Mouse (Mus musculus): Measurements from ENCODE around the gene Olfr518. TPM values are rescaled to one million over a fixed set of nuclear protein-coding genes. Genes with fewer than 3 reads are reported as not detected.

The Olfr518 gene
- polyA plus RNA-seq (2017; shearing (Covaris generic)): not detected

DNA sequence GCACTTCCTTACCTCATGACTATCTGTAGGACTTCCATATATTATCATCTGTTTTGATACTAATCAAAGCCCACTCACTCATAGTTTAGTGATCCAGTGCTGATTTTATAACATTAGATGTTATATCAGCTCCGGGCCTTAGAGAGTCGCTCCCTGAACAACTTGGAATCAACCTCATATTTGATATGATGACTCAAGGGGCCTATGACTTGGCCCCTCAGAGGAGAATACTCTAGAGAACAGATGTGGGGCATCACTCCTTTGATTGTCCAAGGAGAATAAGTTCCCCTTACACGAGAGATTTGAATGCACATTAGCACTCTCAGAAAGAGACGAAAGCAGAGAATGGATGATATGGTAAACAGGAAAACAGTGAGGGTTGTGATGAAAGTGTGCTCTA is at the start of gene Olfr518:
Gene Olfr518 (minus strand): TSS at position 101 of the 400 bp plus-strand sequence.

DNA sequence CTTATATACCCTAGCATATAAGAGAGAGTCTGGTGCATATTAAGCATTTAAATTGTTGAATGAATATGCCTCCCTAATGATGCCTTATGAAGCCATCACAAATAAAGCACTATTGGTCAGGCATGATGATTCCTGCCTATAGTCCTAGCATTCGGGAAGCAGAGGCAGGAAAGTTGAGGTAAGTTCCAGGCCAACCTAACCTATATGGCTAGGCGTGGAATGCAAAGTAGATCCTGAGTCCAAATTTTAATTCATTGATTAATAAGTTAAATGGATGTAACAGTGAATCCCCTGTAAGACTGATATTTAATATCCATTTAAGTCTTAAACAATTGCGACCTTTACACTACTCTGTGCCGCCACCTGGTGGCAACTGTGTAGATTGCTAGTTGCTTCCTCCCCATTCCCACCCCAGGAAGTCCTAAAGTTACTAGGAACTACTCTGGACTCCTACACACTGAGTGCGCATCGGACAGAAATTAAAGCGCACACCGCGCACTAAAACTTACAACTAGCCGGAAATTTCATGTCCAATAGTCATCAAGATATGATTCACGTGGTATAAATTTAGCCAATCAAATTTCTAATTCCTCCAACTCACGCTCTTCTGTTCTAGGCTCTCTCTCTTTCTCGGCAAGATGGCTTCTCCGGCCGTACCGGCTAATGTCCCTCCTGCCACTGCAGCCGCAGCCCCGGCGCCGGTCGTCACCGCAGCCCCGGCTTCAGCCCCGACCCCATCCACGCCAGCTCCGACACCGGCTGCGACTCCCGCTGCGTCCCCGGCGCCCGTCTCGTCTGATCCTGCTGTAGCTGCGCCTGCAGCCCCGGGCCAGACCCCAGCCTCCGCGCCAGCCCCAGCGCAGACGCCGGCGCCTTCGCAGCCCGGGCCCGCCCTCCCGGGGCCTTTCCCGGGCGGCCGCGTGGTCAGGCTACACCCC is 49.3 kb upstream of the Olfr518 start, which contains the start of gene Eif3f:
Gene Eif3f (plus strand): TSS at position 624 of the 938 bp plus-strand sequence.

DNA sequence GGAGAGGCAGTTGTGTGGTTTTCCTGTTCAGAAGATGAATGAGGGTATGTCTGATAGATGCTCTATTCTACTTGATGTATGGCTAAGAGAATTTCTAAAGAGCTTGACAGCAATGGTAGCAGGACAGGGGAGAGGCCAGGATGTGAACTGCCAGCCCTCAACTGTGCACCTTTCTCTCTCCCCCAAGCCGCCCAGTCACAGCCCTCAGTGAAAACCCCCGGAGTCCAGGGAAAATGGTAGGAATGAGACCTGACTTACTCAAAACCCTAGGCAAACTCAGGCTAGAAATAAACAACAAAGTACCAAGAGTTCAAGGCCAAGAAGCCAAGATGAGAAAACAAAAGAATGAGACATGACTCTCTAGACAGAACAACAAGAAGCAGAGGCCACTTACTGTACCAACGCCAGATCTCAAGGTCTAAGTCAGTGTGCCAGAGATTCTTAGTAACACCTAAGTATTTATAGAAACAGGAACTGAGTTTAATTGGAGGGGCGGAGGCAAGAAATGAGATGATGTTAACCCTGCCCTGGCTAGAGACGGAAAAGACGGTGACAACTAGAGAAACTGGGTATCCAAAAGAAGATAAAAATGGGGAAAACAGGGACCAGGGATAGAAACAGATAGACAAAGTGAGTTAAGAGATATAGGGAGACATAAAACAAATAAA is 45.1 kb upstream of the Olfr518 start, which contains the start of gene Nlrp10:
Gene Nlrp10 (minus strand): TSS at position 453 of the 668 bp plus-strand sequence.

DNA sequence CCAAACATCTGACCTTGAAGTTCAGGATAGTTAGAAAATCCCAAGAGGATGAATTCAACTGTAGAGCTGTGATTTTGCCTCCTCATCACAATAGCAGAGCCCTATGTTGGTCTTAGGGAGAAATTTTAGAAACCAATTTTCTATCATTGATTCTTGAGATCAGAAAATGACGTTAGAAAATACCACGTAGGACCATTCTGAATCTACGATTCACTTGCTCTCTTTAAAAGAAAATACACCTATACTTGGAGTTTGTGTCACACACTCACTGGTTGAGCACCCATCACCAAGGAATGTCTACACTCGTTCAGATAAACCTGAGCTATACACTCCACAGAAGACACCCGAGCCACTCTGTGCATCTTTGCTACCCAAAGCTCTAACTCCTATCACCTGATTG is 9.5 kb upstream of the Olfr518 start, which contains the start of gene Olfr519:
Gene Olfr519 (minus strand): TSS at position 101 of the 400 bp plus-strand sequence.

DNA sequence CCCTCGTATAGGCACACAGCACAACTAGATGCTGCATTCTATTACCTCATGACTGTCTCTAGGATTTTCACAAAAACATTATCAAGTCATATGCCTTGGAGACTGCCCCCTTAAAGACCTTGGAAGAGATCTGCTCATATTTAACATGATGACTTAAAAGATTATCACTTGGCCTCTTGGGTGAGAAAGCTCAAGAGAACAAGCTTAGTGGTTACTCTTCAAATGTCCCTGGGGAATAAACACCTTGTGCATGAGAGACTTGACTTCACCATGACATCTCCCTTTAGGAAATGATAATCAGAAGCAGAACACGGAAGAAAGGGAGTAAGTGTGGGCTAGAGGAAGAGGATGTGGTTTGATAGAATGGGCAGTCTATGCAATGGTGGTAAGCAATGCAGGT is 12.5 kb downstream of the Olfr518 start, which contains the start of gene Olfr517:
Gene Olfr517 (minus strand): TSS at position 101 of the 400 bp plus-strand sequence.

DNA sequence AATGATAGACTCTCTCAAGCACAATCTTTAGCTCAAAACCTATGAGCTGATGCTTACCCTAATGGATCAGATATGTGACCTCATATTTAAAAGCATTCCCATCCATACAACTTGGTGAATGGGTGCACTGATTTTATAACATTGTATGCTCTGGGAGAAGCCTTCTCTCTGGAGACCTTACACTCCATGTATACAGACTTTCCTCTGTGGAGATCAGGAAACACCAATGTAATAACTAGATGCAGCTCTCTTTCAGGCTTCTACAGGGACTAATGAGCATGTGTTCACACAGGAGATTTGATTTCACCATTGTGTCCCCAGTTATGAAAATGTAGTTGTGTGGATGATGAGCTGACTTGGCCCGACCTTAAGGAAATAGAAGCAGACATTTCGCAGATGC is 34.4 kb downstream of the Olfr518 start, which contains the start of gene Olfr516:
Gene Olfr516 (minus strand): TSS at position 101 of the 400 bp plus-strand sequence.

Other genes starting within 250 kb of the Olfr518 start
- not detected for gene Olfr509, start 233.1 kb downstream of the Olfr518 start, polyA plus RNA-seq (2017; shearing (Covaris generic))
- not detected for gene Olfr510, start 218.6 kb downstream of the Olfr518 start, polyA plus RNA-seq (2017; shearing (Covaris generic))
- gene Olfr512, start 171.7 kb downstream of the Olfr518 start, polyA plus RNA-seq (2017; shearing (Covaris generic)): not detected
- gene Olfr513, start 134.0 kb downstream of the Olfr518 start, polyA plus RNA-seq (2017; shearing (Covaris generic)): not detected
- gene Olfr514, start 59.0 kb downstream of the Olfr518 start, polyA plus RNA-seq (2017; shearing (Covaris generic)): not detected
- gene Olfr516, start 34.5 kb downstream of the Olfr518 start, polyA plus RNA-seq (2017; shearing (Covaris generic)): not detected
- not detected for gene Olfr517, start 12.6 kb downstream of the Olfr518 start, polyA plus RNA-seq (2017; shearing (Covaris generic))
- gene Olfr519, start 9.4 kb upstream of the Olfr518 start, polyA plus RNA-seq (2017; shearing (Covaris generic)): not detected
- gene Nlrp10, start 45.2 kb upstream of the Olfr518 start, polyA plus RNA-seq (2017; shearing (Covaris generic)): not detected
- 159 TPM for gene Eif3f, start 49.4 kb upstream of the Olfr518 start, polyA plus RNA-seq (2017; shearing (Covaris generic))
- not detected for gene Tub, start 65.3 kb upstream of the Olfr518 start, polyA plus RNA-seq (2017; shearing (Covaris generic))
- 0.17 TPM for gene Ric3, start 198.3 kb upstream of the Olfr518 start, polyA plus RNA-seq (2017; shearing (Covaris generic))